Mouse (Mus musculus) limb, embryonic 10.5 days (tissue): ENCODE results near the gene Sec14l3. TPM values are rescaled to one million over a fixed set of nuclear protein-coding genes. Genes with fewer than 3 reads are reported as not detected.
A peak's percentile ranks its signal among the peaks of the same experiment; 100 is the strongest.

Source experiments
- DNase-seq: peaks from one replicate; pipeline ENCODE4 v3.0.0-alpha.2; 2017; ENCODE audit warnings: low spot score
- H3K27ac ChIP-seq: fragments of 300-500 bp; sonication (generic); 2 replicates; pipeline ENCODE4 v1.5.1; 2016; ENCODE audit warnings: mild to moderate bottlenecking
- H3K27me3 ChIP-seq: fragments of 300-500 bp; sonication (generic); 2 replicates; pipeline ENCODE4 v1.6.1; 2016; ENCODE audit warnings: low read depth, mild to moderate bottlenecking; ENCODE audit not compliant: poor library complexity, severe bottlenecking
- H3K36me3 ChIP-seq: fragments of 300-500 bp; sonication (generic); 2 replicates; pipeline ENCODE4 v1.6.1; 2016; ENCODE audit warnings: mild to moderate bottlenecking, moderate library complexity
- H3K4me1 ChIP-seq: fragments of 300-500 bp; sonication (generic); 2 replicates; pipeline ENCODE4 v1.6.1; 2016
- H3K4me3 ChIP-seq: fragments of 300-500 bp; sonication (generic); 2 replicates; pipeline ENCODE4 v1.5.1; 2016; ENCODE audit warnings: mild to moderate bottlenecking, moderate library complexity
- H3K9me3 ChIP-seq: fragments of 300-500 bp; sonication (generic); replicated peaks from 2 replicates; pipeline ENCODE4 v1.6.1; 2016; ENCODE audit warnings: mild to moderate bottlenecking
- WGBS: fragments of 180-500 bp; shearing (Covaris S2); methylation state at CpG from one replicate; pipeline ENCODE4 v1.1.7; 2016; 5-methylcytosine and 5-hydroxymethylcytosine counted together
- polyA plus RNA-seq: library from polyadenylated mRNA; unstranded; fragments of >200 nt; fragmentation: Nextera tagmentation; extraction: Ambion mirVana; gene quantifications from 2 replicates; pipeline ENCODE4 v1.2.1, GENCODE M21; 2016

Sec14l3 gene
- polyA plus RNA-seq, 1 experiment from 2014 or later, result not detected

- Histone ChIP-seq H3K36me3 (no peaks in the 10 kb centered on the region), H3K4me3 (no peak overlapping the region), H3K4me1 (no peaks in the 10 kb centered on the region), H3K27me3 (no peaks in the 10 kb centered on the region), H3K27ac (no peak overlapping the region), H3K9me3 (no peaks in the 10 kb centered on the region)
- DNase-seq, result peak; percentile 89
- WGBS, result 15% methylated on average over 8 of the region's 8 CpGs
Measured at GRCm38 (mm10) chr11:4076633-4077032, 12.0 kb downstream of the Sec14l3 start.

GRCm38 (mm10) chr11:4078267-4078933 is 13.8 kb downstream of the Sec14l3 start:
- no peak for DNase-seq
- 83% methylated on average over 7 of the region's 7 CpGs for WGBS
- Histone ChIP-seq H3K4me3 (no peak overlapping the region), H3K27me3 (no peaks in the 10 kb centered on the region), H3K27ac (no peak overlapping the region), H3K9me3 (no peaks in the 10 kb centered on the region), H3K4me1 (no peaks in the 10 kb centered on the region), H3K36me3 (no peaks in the 10 kb centered on the region)

GRCm38 (mm10) chr11:4080219-4080618 is 15.6 kb downstream of the Sec14l3 start:
- Histone ChIP-seq H3K4me1 (no peaks in the 10 kb centered on the region), H3K4me3 (no peak overlapping the region), H3K27me3 (no peaks in the 10 kb centered on the region), H3K36me3 (no peaks in the 10 kb centered on the region), H3K9me3 (no peaks in the 10 kb centered on the region), H3K27ac (no peak overlapping the region)
- 25% methylated on average over 4 of the region's 4 CpGs for WGBS
- DNase-seq, result peak; percentile 69

GRCm38 (mm10) chr11:4083316-4084078 is 18.9 kb downstream of the Sec14l3 start:
- Histone ChIP-seq H3K36me3 (no peaks in the 10 kb centered on the region), H3K27me3 (no peaks in the 10 kb centered on the region), H3K4me1 (no peaks in the 10 kb centered on the region), H3K4me3 (no peak overlapping the region), H3K9me3 (no peaks in the 10 kb centered on the region), H3K27ac (no peak overlapping the region)
- DNase-seq, result peak; percentile 63
- WGBS, result 37% methylated on average over 5 of the region's 5 CpGs

- H3K9me3 ChIP-seq, result no peaks in the 10 kb centered on the region
- peaks cover 6% of the 10 kb centered on the region for H3K36me3 ChIP-seq
- H3K27me3 ChIP-seq, result no peaks in the 10 kb centered on the region
- no peak overlapping the region for H3K27ac ChIP-seq
- WGBS, result 68% methylated on average over 1 of the region's 1 CpGs
- DNase-seq, result no peak
- H3K4me1 ChIP-seq, result no peaks in the 10 kb centered on the region
- H3K4me3 ChIP-seq, result no peak overlapping the region
Measured at GRCm38 (mm10) chr11:4086246-4086645, 21.6 kb downstream of the Sec14l3 start.

GRCm38 (mm10) chr11:4087267-4087666 is 22.6 kb downstream of the Sec14l3 start:
- Histone ChIP-seq H3K4me3 (no peak overlapping the region), H3K4me1 (no peaks in the 10 kb centered on the region), H3K36me3 (peaks cover 16% of the 10 kb centered on the region), H3K27ac (no peak overlapping the region), H3K9me3 (no peaks in the 10 kb centered on the region), H3K27me3 (no peaks in the 10 kb centered on the region)
- WGBS, result 81% methylated on average over 2 of the region's 2 CpGs
- DNase-seq, result no peak

- peaks cover 25% of the 10 kb centered on the region for H3K4me1 ChIP-seq
- 89% methylated on average over 18 of the region's 18 CpGs for WGBS
- H3K4me3 ChIP-seq, result peak overlapping the region; percentile 58; the same call in 1 of the 2 replicates
- H3K36me3 ChIP-seq, result peaks cover 18% of the 10 kb centered on the region
- no peak for DNase-seq
- H3K27ac ChIP-seq, result no peak overlapping the region
- no peaks in the 10 kb centered on the region for H3K9me3 ChIP-seq
- H3K27me3 ChIP-seq, result no peaks in the 10 kb centered on the region
Measured at GRCm38 (mm10) chr11:4093459-4094377, 29.1 kb downstream of the Sec14l3 start.

- H3K27ac ChIP-seq, result peak overlapping the region; percentile 92
- no peaks in the 10 kb centered on the region for H3K27me3 ChIP-seq
- H3K4me3 ChIP-seq, result peak overlapping the region; percentile 58
- no peaks in the 10 kb centered on the region for H3K9me3 ChIP-seq
- peaks cover 25% of the 10 kb centered on the region for H3K4me1 ChIP-seq
- H3K36me3 ChIP-seq, result peaks cover 18% of the 10 kb centered on the region
- WGBS, result 11% methylated on average over 24 of the region's 24 CpGs
- DNase-seq, result peak; percentile 82
Measured at GRCm38 (mm10) chr11:4094378-4095170, 29.9 kb downstream of the Sec14l3 start.

GRCm38 (mm10) chr11:4095171-4096053 is 30.8 kb downstream of the Sec14l3 start, which contains the start of gene Mtfp1:
Gene Mtfp1, minus strand, starts transcription at chr11:4095445.
- peak; percentile 74 for DNase-seq

GRCm38 (mm10) chr11:4096054-4096984 is 31.7 kb downstream of the Sec14l3 start:
- peaks cover 25% of the 10 kb centered on the region for H3K4me1 ChIP-seq
- 3% methylated on average over 45 of the region's 45 CpGs for WGBS
- no peaks in the 10 kb centered on the region for H3K9me3 ChIP-seq
- H3K36me3 ChIP-seq, result peaks cover 11% of the 10 kb centered on the region
- H3K27ac ChIP-seq, result peak overlapping the region; percentile 92
- DNase-seq, result peak; percentile 95
- no peaks in the 10 kb centered on the region for H3K27me3 ChIP-seq
- peak overlapping the region; percentile 58 for H3K4me3 ChIP-seq

More at GRCm38 (mm10) chr11:4095171-4096053, 30.8 kb downstream of the Sec14l3 start, which contains the start of gene Mtfp1:
- peaks cover 18% of the 10 kb centered on the region for H3K36me3 ChIP-seq
- H3K27ac ChIP-seq, result peak within 1 kb of the TSS; percentile 92
- peaks cover 25% of the 10 kb centered on the region for H3K4me1 ChIP-seq
- no peaks in the 10 kb centered on the region for H3K27me3 ChIP-seq
- H3K9me3 ChIP-seq, result no peaks in the 10 kb centered on the region
- WGBS, result 9% methylated on average over 34 of the region's 34 CpGs
- peak within 1 kb of the TSS; percentile 58 for H3K4me3 ChIP-seq
